Mouse (Mus musculus): ENCODE results near the gene Ttbk1.

DNA sequence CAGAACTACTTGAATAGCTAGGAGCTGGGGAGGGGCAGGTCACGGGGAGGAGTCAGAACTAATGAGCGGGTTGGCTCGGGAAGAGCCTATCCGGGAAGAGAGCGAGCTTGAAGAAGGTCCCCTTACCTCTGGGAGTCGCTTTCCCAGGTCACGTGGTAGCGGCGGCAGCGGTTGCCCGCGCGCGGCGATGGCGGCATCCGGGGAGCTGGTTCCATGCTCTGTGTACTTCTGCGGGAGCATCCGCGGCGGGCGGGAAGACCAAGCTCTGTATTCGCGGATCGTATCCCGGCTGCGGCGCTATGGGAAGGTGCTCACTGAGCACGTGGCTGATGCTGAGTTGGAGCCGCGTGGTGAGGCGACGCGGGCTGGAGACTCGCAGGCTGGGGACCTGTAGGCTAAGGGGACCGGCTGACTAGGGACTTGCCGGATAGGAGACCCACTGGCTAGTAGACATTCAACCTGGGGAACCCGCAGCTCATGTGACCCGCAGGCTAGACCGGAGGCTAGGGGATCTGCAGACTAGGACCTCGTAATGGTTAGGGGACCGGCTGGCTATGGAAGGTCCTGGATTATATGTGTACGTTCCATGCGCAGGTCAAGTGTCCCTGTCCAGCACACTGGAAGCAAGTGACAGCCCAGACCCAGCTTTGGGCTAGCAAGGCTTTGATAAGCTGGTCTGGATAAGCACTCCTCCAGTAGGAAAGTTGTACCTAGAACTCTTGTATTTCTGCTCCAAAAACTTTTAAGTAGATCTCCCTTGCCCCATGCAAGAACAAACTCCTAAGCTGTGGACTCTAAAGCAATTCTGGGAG, 9.4 kb upstream of the Ttbk1 start, which contains the start of gene Dnph1:
- no peak for TF ChIP-seq TAL1 (IDR thresholded peaks at IDR 0.05; ENCODE audit: low read length)
- no peak for TF ChIP-seq GATA1 (IDR thresholded peaks at IDR 0.05; ENCODE audit: low read length)
